Mouse (Mus musculus): ENCODE data around the gene H2-M1.

The H2-M1 gene

DNA sequence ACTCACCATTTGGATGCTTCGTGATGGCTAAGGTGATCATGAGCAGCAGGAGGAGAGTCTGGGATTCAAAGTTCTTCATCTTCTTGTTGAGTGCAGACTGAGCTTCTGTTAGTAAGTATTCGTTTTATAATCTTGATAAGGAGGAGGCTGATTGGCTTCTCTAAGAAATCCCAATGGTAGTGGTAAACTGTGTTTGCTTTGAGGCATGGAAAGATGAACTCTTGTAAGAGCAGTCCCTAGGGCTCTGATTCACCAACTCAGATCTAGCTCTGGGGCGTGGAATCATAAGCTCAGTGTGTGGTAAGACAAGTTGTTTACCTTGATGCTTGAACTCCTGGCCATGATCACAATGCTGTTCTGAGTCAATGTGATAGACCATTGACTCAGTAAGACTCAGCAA, at the start of gene H2-M1:
H2-M1 (minus strand) TSS at position 101 of the 400 bp plus-strand sequence.
- ATAC-seq (ENCODE audit: low TSS enrichment), result no peak

DNA sequence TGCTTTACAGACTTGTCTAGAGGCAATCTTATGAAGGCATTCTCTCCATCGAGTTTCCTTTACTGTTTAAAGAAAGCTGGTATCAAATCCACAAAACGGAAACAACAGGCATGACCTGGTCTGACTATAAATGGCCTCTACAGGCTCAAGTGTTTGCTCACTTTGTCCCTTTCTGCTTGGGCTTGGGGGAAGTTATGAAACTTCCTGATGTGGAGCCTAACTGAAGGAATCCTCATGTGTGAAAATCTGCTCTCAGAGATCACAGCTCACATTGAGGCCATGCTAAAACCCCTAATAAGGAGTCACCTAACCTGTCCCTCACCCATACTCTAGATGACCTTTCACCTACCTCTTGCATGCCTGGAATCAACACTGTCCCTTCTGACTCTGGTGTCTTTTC, 25.7 kb upstream of the H2-M1 start:
- ATAC-seq (ENCODE audit: low TSS enrichment), result no peak

DNA sequence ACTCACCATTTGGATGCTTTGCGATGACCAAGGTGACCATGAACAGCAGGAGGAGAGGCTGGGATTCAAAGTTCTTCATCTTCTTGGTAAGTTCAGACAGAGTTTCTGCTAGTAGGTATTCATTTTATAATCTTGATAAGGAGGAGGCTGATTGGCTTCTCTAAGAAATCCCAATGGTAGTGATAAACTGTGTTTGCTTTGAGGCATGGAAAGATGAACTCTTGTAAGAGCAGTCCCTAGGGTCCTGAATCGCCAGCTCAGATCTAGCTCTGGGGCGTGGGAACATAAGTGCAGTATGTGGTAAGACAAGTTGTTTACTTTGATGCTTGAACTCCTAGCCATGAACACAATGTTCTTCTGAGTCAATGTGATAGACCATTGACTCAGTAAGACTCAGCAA, 29.5 kb downstream of the H2-M1 start, which contains the start of gene H2-M9:
H2-M9 (minus strand) TSS at position 101 of the 400 bp plus-strand sequence.
- no peak for ATAC-seq (ENCODE audit: low TSS enrichment)
